Mouse (Mus musculus): ENCODE measurements around the gene Iqch. TPM values are rescaled to one million over a fixed set of nuclear protein-coding genes. Genes with fewer than 3 reads are reported as not detected.

The Iqch gene
- polyA plus RNA-seq, 2 experiments, result 0.05 to 0.11 TPM

DNA sequence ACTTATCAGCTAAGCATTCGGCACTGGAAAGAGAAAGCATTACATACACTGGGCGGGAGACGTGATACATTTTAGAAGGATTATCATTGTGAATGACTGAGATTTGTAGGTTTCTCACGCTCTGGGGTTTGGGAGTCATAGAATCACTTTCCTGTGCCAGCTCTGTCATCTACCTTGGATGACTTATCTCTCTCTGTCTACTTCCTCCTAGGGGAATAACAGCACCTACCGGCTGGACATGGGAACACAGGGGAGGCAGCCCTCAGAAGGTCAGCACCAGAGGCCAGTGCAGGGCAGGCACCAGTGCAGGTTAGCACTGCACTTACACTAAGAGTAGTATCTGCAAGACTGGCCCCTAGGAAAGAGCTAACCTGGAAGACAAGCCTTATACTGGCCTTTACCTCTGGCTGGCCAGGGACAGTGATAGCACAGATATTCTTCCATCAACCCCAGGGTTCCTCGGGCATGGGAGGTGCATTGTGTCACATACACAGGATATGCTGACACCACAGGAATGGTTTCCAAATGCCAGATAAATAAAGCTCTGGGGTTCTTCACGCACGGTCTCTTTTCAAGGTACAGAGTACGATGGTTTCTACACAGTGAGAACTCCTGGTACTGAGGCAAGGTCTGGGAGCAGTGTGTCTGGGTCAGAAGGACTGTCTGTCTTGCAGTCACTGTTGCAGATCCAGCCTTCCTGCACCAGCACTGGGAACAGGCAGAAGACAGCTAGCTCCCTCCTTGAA is 69.2 kb downstream of the Iqch start:
- Histone ChIP-seq H3K27me3 (ENCODE audit: control insufficient read depth, insufficient read depth, low read length) (no peaks in the 10 kb centered on the region), H3K9me3 (ENCODE audit: control insufficient read depth, low read length) (no peaks in the 10 kb centered on the region), H3K4me3 (replicated peaks; ENCODE audit: low read length) (no peak overlapping the region), H3K27ac (replicated peaks; ENCODE audit: low read depth, low read length) (no peak overlapping the region), H3K36me3 (ENCODE audit: control insufficient read depth, insufficient read depth, low read length) (no peaks in the 10 kb centered on the region), H3K4me2 (replicated peaks; ENCODE audit: low read depth, low read length, severe bottlenecking) (no peak overlapping the region), H3K4me1 (ENCODE audit: control insufficient read depth, insufficient read depth, low read length) (peaks cover 5% of the 10 kb centered on the region), H3K9ac (ENCODE audit: low read depth, low read length, severe bottlenecking) (no peak overlapping the region)
- 80% methylated on average over 9 of the region's 9 CpGs for WGBS
- ATAC-seq (ENCODE audit: low FRiP score, low read depth) (no peak), DNase-seq (ENCODE audit: low spot score) (no peak)
- TF ChIP-seq POLR2A (IDR thresholded peaks at IDR 0.05; ENCODE audit: borderline replicate concordance, extremely low read depth, insufficient read depth, insufficient read length), result no peak

DNA sequence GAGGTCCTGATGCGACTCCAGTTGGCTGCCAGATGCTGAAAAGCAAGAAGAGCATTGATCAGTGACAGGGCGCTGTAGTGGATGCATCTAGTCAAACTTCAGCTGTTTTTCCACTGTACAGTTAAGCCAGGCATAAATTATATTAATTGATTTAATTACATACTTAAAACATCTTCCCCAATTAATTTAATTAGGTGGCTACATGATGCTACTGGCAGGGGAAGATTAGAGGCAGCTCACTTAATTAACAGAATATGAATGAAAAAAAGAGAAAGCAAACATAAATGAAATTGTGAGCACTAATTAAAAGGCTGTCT is 78.4 kb downstream of the Iqch start:
- Histone ChIP-seq H3K4me2 (replicated peaks; ENCODE audit: low read depth, low read length, severe bottlenecking) (no peak overlapping the region), H3K9ac (ENCODE audit: low read depth, low read length, severe bottlenecking) (no peak overlapping the region), H3K36me3 (ENCODE audit: control insufficient read depth, insufficient read depth, low read length) (no peaks in the 10 kb centered on the region), H3K4me1 (ENCODE audit: control insufficient read depth, insufficient read depth, low read length) (no peaks in the 10 kb centered on the region; the same call in 1 of the 2 replicates), H3K4me3 (replicated peaks; ENCODE audit: low read length) (no peak overlapping the region), H3K9me3 (ENCODE audit: control insufficient read depth, low read length) (no peaks in the 10 kb centered on the region), H3K27me3 (ENCODE audit: control insufficient read depth, insufficient read depth, low read length) (no peaks in the 10 kb centered on the region), H3K27ac (replicated peaks; ENCODE audit: low read depth, low read length) (no peak overlapping the region)
- ATAC-seq (ENCODE audit: low FRiP score, low read depth) (no peak), DNase-seq (ENCODE audit: low spot score) (no peak)
- WGBS, result 35% methylated on average over 2 of the region's 2 CpGs
- no peak for TF ChIP-seq POLR2A (IDR thresholded peaks at IDR 0.05; ENCODE audit: borderline replicate concordance, extremely low read depth, insufficient read depth, insufficient read length)

DNA sequence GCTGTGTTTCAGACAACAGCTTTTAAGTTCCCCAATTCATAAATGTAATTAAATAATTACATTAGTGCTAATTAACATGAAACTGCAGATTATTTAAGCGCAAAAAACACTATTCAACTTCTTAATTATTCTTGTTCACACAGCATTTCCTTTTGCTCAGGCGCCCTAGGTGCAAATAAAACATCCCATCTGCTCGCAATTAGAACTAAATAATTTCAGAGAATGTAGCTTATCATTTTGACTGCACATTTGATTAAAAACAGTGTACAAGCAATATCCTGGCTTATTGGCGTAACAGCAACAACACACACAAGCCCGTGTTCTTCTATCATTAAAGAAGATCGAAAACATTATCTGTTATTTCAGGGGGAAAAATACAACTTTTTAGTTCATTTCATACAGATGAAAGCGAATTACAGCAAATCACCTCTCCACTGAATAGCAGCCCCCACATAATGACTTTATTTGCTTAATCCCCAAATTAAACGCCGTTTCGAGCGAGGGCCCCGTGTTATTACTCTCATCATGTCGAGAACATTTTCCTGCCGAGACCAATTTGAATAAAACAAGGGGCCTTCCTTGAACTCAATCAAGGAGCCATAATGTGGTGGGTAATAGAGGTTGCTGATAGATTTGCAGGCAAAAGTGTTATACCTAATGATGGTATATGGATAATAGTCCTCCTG is 78.9 kb downstream of the Iqch start:
- Histone ChIP-seq H3K36me3 (ENCODE audit: control insufficient read depth, insufficient read depth, low read length) (no peaks in the 10 kb centered on the region), H3K4me2 (replicated peaks; ENCODE audit: low read depth, low read length, severe bottlenecking) (no peak overlapping the region), H3K9ac (ENCODE audit: low read depth, low read length, severe bottlenecking) (no peak overlapping the region), H3K27ac (replicated peaks; ENCODE audit: low read depth, low read length) (no peak overlapping the region), H3K9me3 (ENCODE audit: control insufficient read depth, low read length) (no peaks in the 10 kb centered on the region), H3K4me1 (ENCODE audit: control insufficient read depth, insufficient read depth, low read length) (no peaks in the 10 kb centered on the region; the same call in 1 of the 2 replicates), H3K4me3 (replicated peaks; ENCODE audit: low read length) (no peak overlapping the region), H3K27me3 (ENCODE audit: control insufficient read depth, insufficient read depth, low read length) (no peaks in the 10 kb centered on the region)
- DNase-seq (ENCODE audit: low spot score) (no peak), ATAC-seq (ENCODE audit: low FRiP score, low read depth) (no peak)
- WGBS, result 32% methylated on average over 14 of the region's 14 CpGs
- TF ChIP-seq POLR2A (IDR thresholded peaks at IDR 0.05; ENCODE audit: borderline replicate concordance, extremely low read depth, insufficient read depth, insufficient read length), result no peak

DNA sequence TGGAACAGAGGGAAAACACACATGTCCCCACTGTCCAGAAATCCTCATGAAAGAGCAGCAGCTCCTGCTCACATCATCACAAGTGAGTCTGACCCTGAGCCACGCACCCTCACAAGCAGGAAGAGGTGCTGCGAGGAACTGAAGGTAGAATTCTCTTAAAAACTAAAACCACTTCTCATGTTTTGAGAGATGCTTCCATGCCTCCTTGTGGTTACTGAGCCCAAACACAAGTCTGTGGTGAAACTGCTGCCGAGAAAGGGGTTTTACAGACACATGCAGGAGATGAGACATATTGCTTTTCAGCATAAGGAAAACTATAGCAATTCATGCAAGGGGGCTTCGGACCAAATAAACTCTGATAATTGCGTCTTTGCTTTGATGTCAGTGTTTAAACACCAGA is 89.4 kb downstream of the Iqch start:
- Histone ChIP-seq H3K36me3 (ENCODE audit: control insufficient read depth, insufficient read depth, low read length) (no peaks in the 10 kb centered on the region), H3K27ac (replicated peaks; ENCODE audit: low read depth, low read length) (no peak overlapping the region), H3K4me1 (ENCODE audit: control insufficient read depth, insufficient read depth, low read length) (no peaks in the 10 kb centered on the region), H3K9ac (ENCODE audit: low read depth, low read length, severe bottlenecking) (no peak overlapping the region), H3K27me3 (ENCODE audit: control insufficient read depth, insufficient read depth, low read length) (no peaks in the 10 kb centered on the region), H3K9me3 (ENCODE audit: control insufficient read depth, low read length) (no peaks in the 10 kb centered on the region), H3K4me3 (replicated peaks; ENCODE audit: low read length) (no peak overlapping the region), H3K4me2 (replicated peaks; ENCODE audit: low read depth, low read length, severe bottlenecking) (no peak overlapping the region)
- no peak for TF ChIP-seq POLR2A (IDR thresholded peaks at IDR 0.05; ENCODE audit: borderline replicate concordance, extremely low read depth, insufficient read depth, insufficient read length)
- WGBS, result 58% methylated on average over 5 of the region's 5 CpGs
- DNase-seq (ENCODE audit: low spot score) (no peak), ATAC-seq (ENCODE audit: low FRiP score, low read depth) (no peak)

DNA sequence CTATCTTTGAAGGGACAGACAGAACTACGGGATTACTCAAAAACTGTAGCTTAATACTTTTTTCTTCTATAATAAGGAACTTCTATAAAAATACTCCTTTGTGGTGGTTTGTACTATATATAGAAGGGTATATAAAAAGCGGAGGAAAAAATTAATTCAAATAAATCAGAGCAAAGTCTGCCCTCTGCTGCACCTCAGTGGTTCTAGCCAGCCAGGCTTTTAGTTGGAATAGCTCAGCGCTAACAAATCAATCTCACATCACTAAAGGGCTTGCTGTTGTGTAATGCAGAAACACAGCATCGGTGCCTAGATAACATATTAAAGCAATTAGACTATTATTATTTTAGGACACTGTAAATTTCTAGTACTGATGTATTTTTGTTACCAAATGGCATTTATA is 91.3 kb downstream of the Iqch start:
- Histone ChIP-seq H3K4me1 (ENCODE audit: control insufficient read depth, insufficient read depth, low read length) (peaks cover 4% of the 10 kb centered on the region; the same call in 1 of the 2 replicates), H3K36me3 (ENCODE audit: control insufficient read depth, insufficient read depth, low read length) (no peaks in the 10 kb centered on the region), H3K27ac (replicated peaks; ENCODE audit: low read depth, low read length) (no peak overlapping the region), H3K9ac (ENCODE audit: low read depth, low read length, severe bottlenecking) (no peak overlapping the region), H3K4me2 (replicated peaks; ENCODE audit: low read depth, low read length, severe bottlenecking) (no peak overlapping the region), H3K27me3 (ENCODE audit: control insufficient read depth, insufficient read depth, low read length) (no peaks in the 10 kb centered on the region), H3K4me3 (replicated peaks; ENCODE audit: low read length) (no peak overlapping the region), H3K9me3 (ENCODE audit: control insufficient read depth, low read length) (no peaks in the 10 kb centered on the region)
- 76% methylated on average over 4 of the region's 4 CpGs for WGBS
- DNase-seq (ENCODE audit: low spot score), result no peak
- ATAC-seq (ENCODE audit: low FRiP score, low read depth), result no peak
- no peak for TF ChIP-seq POLR2A (IDR thresholded peaks at IDR 0.05; ENCODE audit: borderline replicate concordance, extremely low read depth, insufficient read depth, insufficient read length)
